Mouse (Mus musculus): ENCODE data around the gene Abhd16b. TPM values are rescaled to one million over a fixed set of nuclear protein-coding genes. Genes with fewer than 3 reads are reported as not detected.
"Not testable (repeated sequence)": the region's sequence is repeated elsewhere in the genome, so short reads cannot be mapped to it uniquely, and the experiment has no call there.

The Abhd16b gene
- polyA plus RNA-seq, 1 experiment from 2014 or later = not detected

DNA sequence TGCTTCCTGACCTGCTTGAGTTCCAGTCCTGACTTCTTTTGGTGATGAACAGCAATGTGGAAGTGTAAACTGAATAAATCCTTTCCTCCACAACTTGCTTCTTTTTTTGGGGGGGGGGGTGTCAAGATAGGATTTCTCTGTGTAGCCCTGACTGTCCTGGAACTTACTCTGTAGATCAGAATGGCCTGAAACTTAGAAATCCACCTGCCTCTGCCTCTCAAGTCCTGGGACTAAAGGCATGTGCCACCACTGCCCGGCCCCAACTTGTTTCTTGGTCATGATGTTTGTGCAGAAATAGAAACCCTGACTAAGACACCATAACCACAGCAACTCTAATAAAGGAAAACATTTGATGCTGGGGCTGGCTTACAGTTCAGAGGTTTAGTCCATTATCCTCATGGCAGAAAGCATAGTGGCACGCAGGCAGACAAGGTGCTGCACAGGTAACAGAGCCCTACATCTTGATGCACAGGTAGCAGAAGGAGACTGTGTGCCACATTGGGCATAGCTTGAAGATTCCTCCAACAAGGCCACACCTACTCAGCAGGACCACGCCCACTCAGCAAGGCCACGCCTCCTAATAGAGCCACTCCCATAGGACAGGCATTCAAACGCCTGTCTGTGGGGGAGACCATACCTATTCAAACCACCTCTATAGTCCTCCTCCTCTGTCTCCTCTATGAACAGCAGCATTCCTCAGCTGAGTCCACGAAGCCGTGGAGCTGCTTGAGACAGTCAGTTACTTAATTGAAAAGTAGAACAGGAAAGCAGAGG is 1.4 kb upstream of the Abhd16b start:
- H3K4me1 ChIP-seq = peaks cover 36% of the 10 kb centered on the region
- peak overlapping the region; percentile 45 for H3K4me2 ChIP-seq
- H3K36me3 ChIP-seq = no peaks in the 10 kb centered on the region
- 0 out of 2 replicates have a peak overlapping the region, but pooled peaks have one; percentile 36 for H3K9ac ChIP-seq
- 18% methylated on average over 7 of the region's 7 CpGs for WGBS (ENCODE audit: insufficient replicate concordance)
- no peaks in the 10 kb centered on the region for H3K27me3 ChIP-seq (replicated peaks)
- H3K9me3 ChIP-seq (replicated peaks) = no peaks in the 10 kb centered on the region
- H3K27ac ChIP-seq = peak overlapping the region; percentile 46
- peak; percentile 72 for ATAC-seq
- no peak overlapping the region for H3K4me3 ChIP-seq

DNA sequence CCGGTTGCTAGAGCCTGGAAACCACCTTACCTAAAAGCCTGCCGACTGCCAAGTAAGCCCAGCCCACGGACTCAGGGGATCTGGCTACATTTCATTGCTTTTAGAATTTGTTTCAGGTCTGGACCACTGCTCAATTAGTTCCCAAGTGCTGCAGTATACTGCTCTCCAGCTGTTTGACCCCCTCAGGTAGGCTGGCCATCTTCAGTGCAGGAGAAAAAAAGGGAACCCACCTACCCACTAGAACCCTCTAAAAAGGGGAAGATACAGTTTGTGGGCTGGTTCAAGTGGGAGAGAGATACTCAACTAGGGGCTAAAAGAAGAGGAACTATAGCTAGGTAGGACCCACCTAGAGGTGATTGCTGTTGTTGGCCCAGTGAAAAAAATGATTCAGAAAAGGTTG is 800 bp upstream of the Abhd16b start:
- 0 out of 2 replicates have a peak overlapping the region, but pooled peaks have one; percentile 36 for H3K9ac ChIP-seq
- no peak for ATAC-seq
- 26% methylated on average over 3 of the region's 3 CpGs for WGBS (ENCODE audit: insufficient replicate concordance)

DNA sequence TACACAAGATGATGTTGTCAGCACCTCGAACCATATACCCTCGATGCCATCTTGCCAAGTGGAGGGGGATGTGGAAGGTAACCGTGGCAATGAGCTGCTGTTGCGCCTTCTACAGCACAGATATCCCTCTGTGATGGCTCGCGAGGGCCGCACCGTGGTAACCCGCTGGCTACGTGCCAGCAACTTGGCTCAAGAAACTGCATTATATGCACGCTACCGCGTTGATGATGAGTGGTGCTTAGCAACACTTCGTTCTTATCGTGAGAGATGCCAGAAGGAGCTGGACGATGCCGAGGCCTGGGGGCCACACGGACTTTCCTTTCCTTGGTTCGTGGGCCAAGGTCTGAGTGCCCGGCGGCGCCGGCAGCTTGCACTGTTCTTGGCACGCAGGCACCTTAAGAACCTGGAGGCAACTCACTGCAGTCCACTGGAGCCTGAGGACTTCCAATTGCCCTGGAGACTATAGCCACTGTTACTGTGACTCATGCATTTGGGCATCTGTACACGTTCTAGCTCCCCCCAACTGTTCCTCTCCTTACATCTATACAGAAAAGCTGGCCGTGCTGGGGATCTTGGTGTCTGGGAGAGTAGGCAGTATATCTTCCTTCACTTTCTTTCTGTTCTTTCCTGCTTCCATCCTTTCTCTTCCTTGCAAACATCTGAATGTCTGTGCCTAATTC is 1.4 kb downstream of the Abhd16b start:
- no peak overlapping the region for H3K27ac ChIP-seq
- no peak overlapping the region for H3K4me2 ChIP-seq
- H3K9me3 ChIP-seq (replicated peaks) = no peaks in the 10 kb centered on the region
- no peak for ATAC-seq
- peaks cover 37% of the 10 kb centered on the region for H3K4me1 ChIP-seq
- H3K9ac ChIP-seq = no peak overlapping the region
- no peak overlapping the region for H3K4me3 ChIP-seq
- H3K27me3 ChIP-seq (replicated peaks) = no peaks in the 10 kb centered on the region
- 78% methylated on average over 26 of the region's 26 CpGs for WGBS (ENCODE audit: insufficient replicate concordance)
- peaks cover 4% of the 10 kb centered on the region for H3K36me3 ChIP-seq

More for the DNA sequence above, 800 bp upstream of the Abhd16b start:
- no peaks in the 10 kb centered on the region for H3K27me3 ChIP-seq (replicated peaks)
- H3K4me2 ChIP-seq = peak overlapping the region; percentile 45
- H3K4me3 ChIP-seq = no peak overlapping the region
- H3K36me3 ChIP-seq = no peaks in the 10 kb centered on the region
- H3K4me1 ChIP-seq = peaks cover 30% of the 10 kb centered on the region
- H3K27ac ChIP-seq = peak overlapping the region; percentile 46
- no peaks in the 10 kb centered on the region for H3K9me3 ChIP-seq (replicated peaks)

DNA sequence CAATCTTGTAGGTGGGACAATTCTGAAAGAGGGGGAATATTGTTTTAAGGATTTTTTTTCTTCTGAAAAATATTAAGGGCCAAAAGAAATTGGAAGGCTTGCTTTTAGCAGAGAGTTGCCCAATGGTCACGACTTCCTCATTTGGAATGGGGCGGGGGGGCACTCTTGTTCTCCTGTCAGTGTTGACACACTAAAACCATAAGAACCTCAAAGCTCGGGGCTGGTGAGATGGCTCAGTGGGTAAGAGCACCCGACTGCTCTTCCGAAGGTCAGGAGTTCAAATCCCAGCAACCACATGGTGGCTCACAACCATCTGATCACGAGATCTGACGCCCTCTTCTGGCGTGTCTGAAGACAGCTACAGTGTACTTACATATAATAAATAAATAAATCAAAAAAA is 2.8 kb downstream of the Abhd16b start:
- ATAC-seq; H3K9me3 ChIP-seq (replicated peaks); H3K27me3 ChIP-seq (replicated peaks); H3K9ac ChIP-seq: not testable (repeated sequence)
- peak overlapping the region; percentile 80 for H3K4me3 ChIP-seq
- H3K36me3 ChIP-seq = peaks cover 18% of the 10 kb centered on the region
- H3K4me1 ChIP-seq = peaks cover 41% of the 10 kb centered on the region
- H3K27ac ChIP-seq = peak overlapping the region; percentile 99
- peak overlapping the region; percentile 81 for H3K4me2 ChIP-seq
- 34% methylated on average over 8 of the region's 8 CpGs for WGBS (ENCODE audit: insufficient replicate concordance)

DNA sequence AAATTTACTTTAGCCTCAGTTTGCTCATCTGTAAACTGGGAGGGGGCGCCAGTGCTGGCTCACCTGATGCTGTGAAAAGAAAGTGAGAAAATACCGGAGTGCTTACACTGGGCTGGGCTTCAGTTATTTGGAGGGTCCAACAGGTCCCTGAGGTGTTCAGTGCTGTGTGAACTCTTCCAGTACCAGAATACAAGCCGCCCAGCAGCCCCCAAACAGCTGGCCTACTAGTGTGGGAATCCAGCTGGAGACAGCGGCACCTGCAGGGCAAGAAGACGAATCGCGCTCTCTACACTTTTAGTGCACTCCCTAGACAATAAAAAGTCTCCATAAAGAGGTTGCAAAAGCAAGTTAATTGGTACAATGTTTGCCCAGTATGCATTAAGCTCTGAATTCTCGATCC is 3.3 kb downstream of the Abhd16b start:
- Histone ChIP-seq H3K4me2 (peak overlapping the region; percentile 81), H3K4me1 (peaks cover 41% of the 10 kb centered on the region), H3K4me3 (peak overlapping the region; percentile 80), H3K9ac (peak overlapping the region; percentile 74), H3K36me3 (peaks cover 22% of the 10 kb centered on the region), H3K9me3 (replicated peaks) (no peaks in the 10 kb centered on the region), H3K27ac (peak overlapping the region; percentile 99), H3K27me3 (replicated peaks) (no peaks in the 10 kb centered on the region)
- 5% methylated on average over 8 of the region's 8 CpGs for WGBS (ENCODE audit: insufficient replicate concordance)
- ATAC-seq = peak; percentile 31

DNA sequence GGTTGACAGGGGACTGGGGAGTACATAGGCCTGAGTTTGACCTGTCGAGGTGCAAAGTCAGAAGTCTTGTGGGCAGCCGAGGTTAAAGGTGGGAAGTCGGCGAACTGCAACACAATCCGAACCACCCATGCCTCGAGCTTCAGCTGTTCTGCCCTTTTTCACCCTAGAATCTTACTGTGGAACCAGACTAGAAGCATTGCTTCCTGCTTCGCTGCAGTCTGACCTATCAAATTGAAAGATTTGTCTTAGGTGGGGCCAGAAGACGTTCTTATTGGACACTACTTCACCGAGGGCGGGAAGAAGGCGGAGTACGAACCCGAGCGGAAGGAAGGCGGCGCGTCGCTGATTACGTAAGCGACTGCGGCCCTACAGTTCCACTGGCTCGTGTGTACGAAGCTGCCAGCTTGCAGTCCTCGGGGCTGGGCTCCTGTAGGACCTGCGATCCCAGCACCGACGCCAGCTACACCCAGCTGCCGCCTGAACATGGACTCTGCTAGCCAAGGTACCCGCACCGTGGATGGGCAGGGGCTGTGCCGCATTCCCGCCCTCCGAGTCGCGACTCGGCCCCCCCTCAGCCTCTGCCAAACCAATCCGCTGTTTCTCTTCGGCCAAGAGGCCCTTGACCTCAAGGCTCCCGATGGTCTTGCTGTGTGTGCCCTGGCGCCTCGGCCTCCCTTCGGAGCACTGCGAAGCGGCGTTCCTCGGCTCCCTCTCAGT is 4.0 kb downstream of the Abhd16b start, which contains the start of gene Tpd52l2:
Gene Tpd52l2, plus strand, starts transcription at position 312 of the 717 bp plus-strand sequence.
- H3K9ac ChIP-seq = peak within 1 kb of the TSS; percentile 88
- no peaks in the 10 kb centered on the region for H3K9me3 ChIP-seq (replicated peaks)
- ATAC-seq = peak; percentile 92
- H3K4me1 ChIP-seq = peaks cover 35% of the 10 kb centered on the region
- H3K27me3 ChIP-seq (replicated peaks) = no peaks in the 10 kb centered on the region
- peaks cover 29% of the 10 kb centered on the region for H3K36me3 ChIP-seq
- H3K4me3 ChIP-seq = peak within 1 kb of the TSS; percentile 80
- peak within 1 kb of the TSS; percentile 81 for H3K4me2 ChIP-seq
- peak within 1 kb of the TSS; percentile 99 for H3K27ac ChIP-seq
- under 1% methylated on average over 46 of the region's 46 CpGs for WGBS (ENCODE audit: insufficient replicate concordance)

DNA sequence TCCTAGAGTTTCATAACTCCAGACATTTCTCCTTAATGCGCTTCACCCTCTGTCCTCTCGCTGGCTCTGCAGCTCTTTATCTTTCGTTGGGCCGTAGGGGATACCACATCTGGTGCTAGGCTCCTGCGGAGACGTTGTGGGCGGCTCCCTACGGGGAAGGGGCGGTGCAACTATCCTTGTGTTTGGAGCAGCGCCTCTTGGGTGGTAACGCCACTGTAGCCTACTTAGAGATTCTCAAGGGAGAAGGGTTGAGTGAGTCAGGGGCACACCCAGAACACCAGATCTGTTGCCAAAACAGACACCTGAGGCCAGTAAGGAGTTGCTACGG is 4.5 kb downstream of the Abhd16b start:
- Histone ChIP-seq H3K4me1 (peaks cover 29% of the 10 kb centered on the region), H3K9ac (peak overlapping the region; percentile 88), H3K4me3 (peak overlapping the region; percentile 80), H3K27ac (peak overlapping the region; percentile 99), H3K27me3 (replicated peaks) (no peaks in the 10 kb centered on the region), H3K4me2 (peak overlapping the region; percentile 81), H3K9me3 (replicated peaks) (no peaks in the 10 kb centered on the region), H3K36me3 (peaks cover 35% of the 10 kb centered on the region)
- 2% methylated on average over 12 of the region's 12 CpGs for WGBS (ENCODE audit: insufficient replicate concordance)
- peak; percentile 87 for ATAC-seq

DNA sequence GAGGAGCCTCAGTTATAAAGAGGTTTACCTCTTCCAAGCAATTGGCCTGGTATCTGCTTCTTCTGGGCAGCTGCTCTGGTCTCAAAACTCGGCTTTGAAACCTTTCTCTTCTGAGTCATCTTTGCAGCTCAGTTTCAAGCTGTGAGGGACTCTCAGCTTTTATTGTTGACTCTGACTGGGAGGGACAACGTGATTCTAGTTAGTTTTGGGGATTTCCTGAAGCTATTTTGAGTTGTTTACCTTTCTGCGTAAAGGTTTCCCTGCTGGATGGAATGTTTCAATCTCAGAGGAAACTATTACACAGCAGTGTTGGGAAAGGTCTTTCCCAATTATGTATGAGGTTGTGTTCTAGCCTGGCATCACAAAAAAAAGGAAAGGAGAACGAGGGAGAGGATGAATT is 5.6 kb downstream of the Abhd16b start:
- no peaks in the 10 kb centered on the region for H3K9me3 ChIP-seq (replicated peaks)
- H3K36me3 ChIP-seq = peaks cover 46% of the 10 kb centered on the region
- no peak for ATAC-seq
- H3K4me3 ChIP-seq = peak overlapping the region; percentile 80
- no peaks in the 10 kb centered on the region for H3K27me3 ChIP-seq (replicated peaks)
- peak overlapping the region; percentile 81 for H3K4me2 ChIP-seq
- 0 out of 2 replicates have a peak overlapping the region, but pooled peaks have one; percentile 88 for H3K9ac ChIP-seq
- H3K4me1 ChIP-seq = peaks cover 27% of the 10 kb centered on the region
- 72% methylated on average over 4 of the region's 4 CpGs for WGBS (ENCODE audit: insufficient replicate concordance)
- H3K27ac ChIP-seq = peak overlapping the region; percentile 99

DNA sequence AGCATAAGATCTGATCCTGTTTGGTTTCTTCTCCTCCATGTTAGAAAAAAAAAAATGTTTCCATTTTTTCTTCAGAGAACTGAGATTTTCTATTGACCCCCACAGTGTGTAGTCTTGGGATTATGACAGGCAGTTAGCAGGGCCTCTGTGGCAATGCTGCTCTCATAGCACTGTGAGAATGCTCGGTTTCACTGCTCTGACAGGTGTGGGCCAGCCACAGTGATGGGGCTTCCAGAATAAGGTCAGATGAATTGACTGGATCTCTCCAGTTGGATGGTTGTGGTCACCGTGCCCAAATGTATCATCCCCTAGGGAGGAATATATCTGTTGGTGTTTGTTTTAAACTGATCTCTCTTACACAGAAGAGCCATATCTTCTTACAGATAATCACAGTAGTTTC is 16.2 kb downstream of the Abhd16b start:
- Histone ChIP-seq H3K27me3 (replicated peaks) (no peaks in the 10 kb centered on the region), H3K36me3 (peaks cover 99% of the 10 kb centered on the region)
- WGBS (ENCODE audit: insufficient replicate concordance) = 82% methylated on average over 2 of the region's 2 CpGs

DNA sequence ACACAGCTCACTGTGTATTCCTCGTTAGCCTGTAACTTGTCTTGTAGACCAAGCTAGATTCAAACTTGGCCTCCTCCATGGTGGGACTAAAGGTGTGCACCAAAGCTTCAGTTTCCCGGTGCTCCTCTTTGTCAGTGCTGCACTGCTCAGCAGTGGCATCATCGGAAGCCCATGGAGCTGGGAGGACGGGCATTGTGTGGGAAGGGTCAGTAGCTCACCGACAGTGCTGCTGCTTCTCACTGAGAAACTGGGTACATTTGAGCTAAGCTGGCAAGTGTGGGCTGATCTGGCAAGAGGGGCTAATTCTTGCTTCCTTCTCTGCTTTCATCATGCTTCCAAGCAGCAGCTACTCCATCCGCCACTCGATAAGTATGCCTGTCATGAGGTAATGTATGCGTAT is 18.2 kb downstream of the Abhd16b start:
- no peak overlapping the region for H3K4me2 ChIP-seq
- peaks cover 98% of the 10 kb centered on the region for H3K36me3 ChIP-seq
- WGBS (ENCODE audit: insufficient replicate concordance) = 90% methylated on average over 8 of the region's 8 CpGs
- no peak overlapping the region for H3K4me3 ChIP-seq
- no peaks in the 10 kb centered on the region for H3K9me3 ChIP-seq (replicated peaks)
- no peak overlapping the region for H3K9ac ChIP-seq
- H3K27me3 ChIP-seq (replicated peaks) = no peaks in the 10 kb centered on the region
- no peaks in the 10 kb centered on the region for H3K4me1 ChIP-seq
- no peak for ATAC-seq
- no peak overlapping the region for H3K27ac ChIP-seq

More for the DNA sequence above, 16.2 kb downstream of the Abhd16b start:
- H3K9me3 ChIP-seq (replicated peaks) = no peaks in the 10 kb centered on the region
- no peak for ATAC-seq
- H3K27ac ChIP-seq = no peak overlapping the region
- H3K4me3 ChIP-seq = no peak overlapping the region
- no peaks in the 10 kb centered on the region for H3K4me1 ChIP-seq
- no peak overlapping the region for H3K9ac ChIP-seq
- H3K4me2 ChIP-seq = no peak overlapping the region

DNA sequence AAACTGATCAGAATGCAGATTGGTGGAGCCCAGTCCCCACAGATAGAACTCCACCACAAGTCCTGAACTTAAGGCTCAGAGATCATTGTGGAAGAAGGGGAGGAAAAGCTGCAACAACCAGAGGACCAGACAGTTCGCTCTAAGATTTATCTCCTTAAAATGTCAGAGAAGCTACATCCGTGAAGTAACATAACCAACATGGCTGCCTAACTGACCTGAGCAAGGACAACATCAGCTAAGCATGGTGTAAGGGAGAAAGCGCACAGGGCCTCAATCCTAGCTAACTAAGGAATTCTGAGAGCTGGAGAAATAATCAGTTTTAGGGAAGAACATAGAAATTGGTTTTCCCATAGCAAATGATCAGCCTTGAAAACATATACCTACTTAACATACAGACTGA is 26.2 kb downstream of the Abhd16b start:
- peaks cover 42% of the 10 kb centered on the region for H3K4me1 ChIP-seq
- H3K4me2 ChIP-seq = peak overlapping the region; percentile 85
- no peaks in the 10 kb centered on the region for H3K9me3 ChIP-seq (replicated peaks)
- H3K9ac ChIP-seq = peak overlapping the region; percentile 98
- H3K4me3 ChIP-seq = peak overlapping the region; percentile 96
- no peak for ATAC-seq
- H3K36me3 ChIP-seq = peaks cover 46% of the 10 kb centered on the region
- WGBS (ENCODE audit: insufficient replicate concordance) = 65% methylated on average over 3 of the region's 3 CpGs
- H3K27me3 ChIP-seq (replicated peaks) = no peaks in the 10 kb centered on the region
- peak overlapping the region; percentile 99 for H3K27ac ChIP-seq

Data from liver, embryonic 12.5 days (tissue).